Mouse (Mus musculus) liver, embryonic 11.5 days (tissue): ENCODE results near the gene Slc22a12. TPM values are rescaled to one million over a fixed set of nuclear protein-coding genes. Genes with fewer than 3 reads are reported as not detected.

ENCODE experiments used
- ATAC-seq: fragments of 200-750 bp; cut with Nextera tagmentation; replicated peaks from 2 replicates; pipeline ENCODE4 v1.8.0; 2017; ENCODE audit warnings: moderate number of reproducible peaks, mild to moderate bottlenecking, moderate TSS enrichment, moderate library complexity; ENCODE audit not compliant: low FRiP score
- DNase-seq: peaks from one replicate; pipeline ENCODE4 v3.0.0-alpha.2; 2017; ENCODE audit warnings: low spot score
- H3K27ac ChIP-seq: fragments of 300-500 bp; sonication (generic); 2 replicates; pipeline ENCODE4 v1.5.1; 2014; ENCODE audit warnings: mild to moderate bottlenecking, low read depth, low read length, control low read depth
- H3K27me3 ChIP-seq: fragments of 300-500 bp; sonication (generic); replicated peaks from 2 replicates; pipeline ENCODE4 v1.6.1; 2014; ENCODE audit warnings: low read length, mixed read lengths; ENCODE audit not compliant: control insufficient read depth, insufficient read depth
- H3K36me3 ChIP-seq: fragments of 300-500 bp; sonication (generic); 2 replicates; pipeline ENCODE4 v1.6.1; 2014; ENCODE audit warnings: mild to moderate bottlenecking, low read length, moderate library complexity, mixed read lengths; ENCODE audit not compliant: control insufficient read depth, insufficient read depth
- H3K4me1 ChIP-seq: fragments of 300-500 bp; sonication (generic); replicated peaks from 2 replicates; pipeline ENCODE4 v1.6.1; 2014; ENCODE audit warnings: low read length, mixed read lengths; ENCODE audit not compliant: control insufficient read depth, insufficient read depth
- H3K4me2 ChIP-seq: fragments of 300-500 bp; sonication (generic); 2 replicates; pipeline ENCODE4 v1.6.1; 2014; ENCODE audit warnings: mild to moderate bottlenecking, control low read depth, moderate library complexity
- H3K4me3 ChIP-seq: fragments of 300-500 bp; sonication (generic); 2 replicates; pipeline ENCODE4 v1.5.1; 2014; ENCODE audit warnings: low read depth, low read length, control low read depth
- H3K9ac ChIP-seq: fragments of 300-500 bp; sonication (generic); 2 replicates; pipeline ENCODE4 v1.6.1; 2014; ENCODE audit warnings: low read depth, low read length, control low read depth
- H3K9me3 ChIP-seq: fragments of 300-500 bp; sonication (generic); 2 replicates; pipeline ENCODE4 v1.6.1; 2016; ENCODE audit warnings: low read length, inconsistent platforms, mixed read lengths; ENCODE audit not compliant: control insufficient read depth
- WGBS: fragments of 180-500 bp; shearing (Covaris S2); extraction: QIAGEN DNeasy Blood & Tissue Kit; methylation state at CpG from one replicate; pipeline ENCODE4 v1.1.7; 2014; 5-methylcytosine and 5-hydroxymethylcytosine counted together
- microRNA-seq: library from miRNA; unstranded; fragments of <30 nt; microRNA quantifications from one replicate; pipeline ENCODE4, GENCODE M21; 2017; ENCODE audit warnings: borderline number of aligned reads
- polyA plus RNA-seq: library from polyadenylated mRNA; unstranded; fragments of >200 nt; fragmentation: Nextera tagmentation; extraction: Ambion mirVana; gene quantifications from 2 replicates; pipeline ENCODE4 v1.2.1, GENCODE M21; 2014

Slc22a12 gene
- polyA plus RNA-seq, 1 experiment from 2014 or later = not detected

DNA sequence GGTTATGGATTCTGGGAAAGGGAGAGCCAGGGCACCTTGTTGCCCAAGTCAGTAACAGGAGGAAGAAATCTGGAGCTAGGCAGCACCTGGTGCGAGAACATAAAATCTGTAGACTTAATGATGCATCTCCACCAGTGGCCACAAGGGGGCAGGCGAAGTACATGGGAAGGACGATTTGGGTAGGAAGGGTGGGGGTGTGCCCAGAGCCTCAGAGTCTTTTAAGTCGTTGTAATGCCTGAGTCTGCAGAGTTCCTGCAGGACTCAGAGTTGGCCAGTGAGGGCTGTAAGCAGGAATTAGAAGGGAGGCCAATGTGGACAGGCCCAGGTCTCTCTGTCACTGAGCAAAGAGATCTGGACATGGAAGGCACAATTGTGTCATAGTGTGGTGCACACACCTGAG, 53.8 kb downstream of the Slc22a12 start:
- no peak for ATAC-seq

More for the DNA sequence above, 53.8 kb downstream of the Slc22a12 start:
- no peaks in the 10 kb centered on the region for H3K36me3 ChIP-seq
- no peaks in the 10 kb centered on the region for H3K9me3 ChIP-seq
- no peak overlapping the region for H3K4me3 ChIP-seq
- peaks cover 20% of the 10 kb centered on the region for H3K27me3 ChIP-seq
- no peak overlapping the region for H3K27ac ChIP-seq
- peak; percentile 77 for DNase-seq
- no peaks in the 10 kb centered on the region for H3K4me1 ChIP-seq
- no peak overlapping the region for H3K9ac ChIP-seq
- WGBS = under 1% methylated on average over 4 of the region's 4 CpGs
- H3K4me2 ChIP-seq = no peak overlapping the region

Small RNAs within 50 kb of the gene (microRNA-seq; reads per million reads assigned to microRNA genes)
- not detected for gene Gm26460

Other genes with a start within 250 kb of the Slc22a12 start
- gene Cdc42bpg, start 236.6 kb downstream of the Slc22a12 start, polyA plus RNA-seq = 0.26 and 1.2 TPM in 2 replicates
- 53.8 and 59.7 TPM in 2 replicates for gene Men1, start 208.1 kb downstream of the Slc22a12 start, polyA plus RNA-seq
- gene Map4k2, start 201.9 kb downstream of the Slc22a12 start, polyA plus RNA-seq = 12.9 and 14.2 TPM in 2 replicates
- 194 and 203 TPM in 2 replicates for gene Sf1, start 179.3 kb downstream of the Slc22a12 start, polyA plus RNA-seq
- gene Pygm, start 158.6 kb downstream of the Slc22a12 start, polyA plus RNA-seq = 1.4 and 4.3 TPM in 2 replicates
- 97.6 and 105 TPM in 2 replicates for gene Rasgrp2, start 143.7 kb downstream of the Slc22a12 start, polyA plus RNA-seq
- 1.1 and 1.6 TPM in 2 replicates for gene Nrxn2, start 124.3 kb downstream of the Slc22a12 start, polyA plus RNA-seq